Mouse (Mus musculus) liver, adult (tissue): ENCODE data around the gene Ppfibp1.

Source experiments
- GATA4 ChIP-seq: IDR thresholded peaks from 2 replicates; pipeline ENCODE4 v1.6.1; 2014; ENCODE audit warnings: mild to moderate bottlenecking, low read length; ENCODE audit not compliant: insufficient replicate concordance

Gene Ppfibp1

GRCm38 (mm10) chr6:146887958-146888659 is at the start of gene Ppfibp1:
Ppfibp1 (plus strand) TSS chr6:146888487.
- peak; percentile 18; the same call in 1 of the 2 replicates for TF ChIP-seq GATA4

GRCm38 (mm10) chr6:146838863-146839262 is 49.4 kb upstream of the Ppfibp1 start:
- no peak for TF ChIP-seq GATA4

- no peak for TF ChIP-seq GATA4
Measured at GRCm38 (mm10) chr6:146844867-146845266, 43.4 kb upstream of the Ppfibp1 start.

GRCm38 (mm10) chr6:146845347-146845746 is 42.9 kb upstream of the Ppfibp1 start:
- no peak for TF ChIP-seq GATA4

GRCm38 (mm10) chr6:146845961-146846750 is 42.1 kb upstream of the Ppfibp1 start:
- no peak for TF ChIP-seq GATA4

- TF ChIP-seq GATA4, result no peak
Measured at GRCm38 (mm10) chr6:146847402-146847801, 40.9 kb upstream of the Ppfibp1 start.

GRCm38 (mm10) chr6:146848281-146848680 is 40.0 kb upstream of the Ppfibp1 start:
- no peak for TF ChIP-seq GATA4

GRCm38 (mm10) chr6:146850050-146850449 is 38.2 kb upstream of the Ppfibp1 start, which contains the start of gene Smco2:
Smco2 (plus strand) TSS chr6:146850104.
- no peak for TF ChIP-seq GATA4

GRCm38 (mm10) chr6:146851916-146852315 is 36.4 kb upstream of the Ppfibp1 start:
- TF ChIP-seq GATA4, result no peak

- TF ChIP-seq GATA4, result no peak
Measured at GRCm38 (mm10) chr6:146852739-146853138, 35.5 kb upstream of the Ppfibp1 start.

- no peak for TF ChIP-seq GATA4
Measured at GRCm38 (mm10) chr6:146855185-146855584, 33.1 kb upstream of the Ppfibp1 start.

- TF ChIP-seq GATA4, result no peak
Measured at GRCm38 (mm10) chr6:146857386-146857785, 30.9 kb upstream of the Ppfibp1 start.

- no peak for TF ChIP-seq GATA4
Measured at GRCm38 (mm10) chr6:146863154-146863553, 25.1 kb upstream of the Ppfibp1 start.

- no peak for TF ChIP-seq GATA4
Measured at GRCm38 (mm10) chr6:146865701-146866100, 22.6 kb upstream of the Ppfibp1 start.

GRCm38 (mm10) chr6:146871975-146872374 is 16.3 kb upstream of the Ppfibp1 start:
- TF ChIP-seq GATA4, result no peak

GRCm38 (mm10) chr6:146874415-146874814 is 13.9 kb upstream of the Ppfibp1 start:
- no peak for TF ChIP-seq GATA4

- no peak for TF ChIP-seq GATA4
Measured at GRCm38 (mm10) chr6:146876820-146877219, 11.5 kb upstream of the Ppfibp1 start.
